Mouse (Mus musculus) myocyte (in vitro differentiated cells): ENCODE results near the gene Ipo11. TPM values are rescaled to one million over a fixed set of nuclear protein-coding genes. Genes with fewer than 3 reads are reported as not detected.

Experiments
- H3K27me3 ChIP-seq: one replicate; pipeline ENCODE4 v1.6.1; 2011; ENCODE audit not compliant: control insufficient read depth, insufficient read depth, insufficient read length
- H3K36me3 ChIP-seq: one replicate; pipeline ENCODE4 v1.6.1; 2011; ENCODE audit not compliant: control insufficient read depth, insufficient read depth
- H3K4me2 ChIP-seq: one replicate; pipeline ENCODE4 v1.6.1; 2011; ENCODE audit warnings: low read depth, control low read depth
- H3K4me3 ChIP-seq: one replicate; pipeline ENCODE4 v1.5.1; 2011; ENCODE audit warnings: mild to moderate bottlenecking, control low read depth, moderate library complexity
- H3K79me2 ChIP-seq: one replicate; pipeline ENCODE4 v1.6.1; 2011; ENCODE audit not compliant: control insufficient read depth, insufficient read depth
- H3ac ChIP-seq: one replicate; pipeline ENCODE4 v1.6.1; 2011; ENCODE audit not compliant: control insufficient read depth, insufficient read length
- CEBPB ChIP-seq: IDR thresholded peaks from 2 replicates; pipeline ENCODE4 v1.6.1; 2011; ENCODE audit warnings: mild to moderate bottlenecking, moderate library complexity; ENCODE audit not compliant: poor library complexity, insufficient read depth, severe bottlenecking
- E2F4 ChIP-seq: IDR thresholded peaks from one replicate; pipeline ENCODE4 v1.6.1; 2011; ENCODE audit warnings: mild to moderate bottlenecking, control low read depth, moderate library complexity; ENCODE audit not compliant: insufficient read depth
- MAX ChIP-seq: IDR thresholded peaks from one replicate; pipeline ENCODE4 v1.6.1; 2011; ENCODE audit warnings: low read depth, mild to moderate bottlenecking, control low read depth
- MYOG ChIP-seq, 3 experiments: IDR thresholded peaks; one replicate each; pipeline ENCODE4 v1.6.1; 2011; ENCODE audit warnings: control low read depth in 2 of 3, low read depth in 2 of 3, mild to moderate bottlenecking in 2 of 3; ENCODE audit not compliant: insufficient read length in 2 of 3, control insufficient read depth in 1 of 3, insufficient read depth in 1 of 3
- POLR2AphosphoS2 ChIP-seq: IDR thresholded peaks from one replicate; pipeline ENCODE4 v1.6.1; 2011; ENCODE audit warnings: low read depth, control low read depth; ENCODE audit not compliant: insufficient read length
- REST ChIP-seq: IDR thresholded peaks from one replicate; pipeline ENCODE4 v1.6.1; 2011; ENCODE audit warnings: mild to moderate bottlenecking, control low read depth, moderate library complexity; ENCODE audit not compliant: insufficient read depth, insufficient read length
- SRF ChIP-seq: IDR thresholded peaks from one replicate; pipeline ENCODE4 v1.6.1; 2011; ENCODE audit warnings: low read depth; ENCODE audit not compliant: control insufficient read depth, insufficient read length
- TCF12 ChIP-seq: IDR thresholded peaks from one replicate; pipeline ENCODE4 v1.6.1; 2011; ENCODE audit warnings: mild to moderate bottlenecking, control low read depth; ENCODE audit not compliant: poor library complexity, insufficient read depth, severe bottlenecking
- TCF3 ChIP-seq: IDR thresholded peaks from one replicate; pipeline ENCODE4 v1.6.1; 2011; ENCODE audit warnings: low read depth, control low read depth; ENCODE audit not compliant: insufficient read length
- USF1 ChIP-seq: IDR thresholded peaks from one replicate; pipeline ENCODE4 v1.6.1; 2011; ENCODE audit warnings: low read depth, mild to moderate bottlenecking, control low read depth, moderate library complexity
- polyA plus RNA-seq: library from polyadenylated mRNA; unstranded; fragments of >200 nt; fragmentation: generic; extraction: Trizol; gene quantifications from one replicate; pipeline ENCODE4 v1.2.1, GENCODE M21; 2012; ENCODE audit warnings: missing spikeins

Gene Ipo11
- polyA plus RNA-seq, 1 experiment, result 10.4 TPM

GRCm38 (mm10) chr13:106746823-106747222 lies 189.9 kb downstream of the Ipo11 start:
- TF ChIP-seq REST (no peak), CEBPB (no peak), SRF (no peak)
- H3K36me3 ChIP-seq, result no peaks in the 10 kb centered on the region
- H3K79me2 ChIP-seq, result no peaks in the 10 kb centered on the region

GRCm38 (mm10) chr13:106745201-106745600 lies 191.6 kb downstream of the Ipo11 start:
- H3K36me3 ChIP-seq, result no peaks in the 10 kb centered on the region
- H3K4me3 ChIP-seq, result no peak overlapping the region
- no peaks in the 10 kb centered on the region for H3K27me3 ChIP-seq
- TF ChIP-seq SRF (no peak), E2F4 (no peak), CEBPB (no peak), TCF12 (no peak), TCF3 (no peak), POLR2AphosphoS2 (no peak), MAX (no peak), REST (no peak), USF1 (no peak), MYOG (IDR thresholded peaks at IDR 0.05; ENCODE audit: control insufficient read depth in 1 of 3, insufficient read depth in 1 of 3, insufficient read length in 2 of 3, low read depth in 2 of 3) (no peak)
- no peaks in the 10 kb centered on the region for H3K79me2 ChIP-seq
- no peak overlapping the region for H3ac ChIP-seq
- no peak overlapping the region for H3K4me2 ChIP-seq

More at GRCm38 (mm10) chr13:106746823-106747222, 189.9 kb downstream of the Ipo11 start:
- H3ac ChIP-seq, result no peak overlapping the region
- H3K4me2 ChIP-seq, result no peak overlapping the region
- no peak overlapping the region for H3K4me3 ChIP-seq
- H3K27me3 ChIP-seq, result no peaks in the 10 kb centered on the region

Other genes starting within 250 kb of the Ipo11 start
- gene Dimt1, start 10.2 kb upstream of the Ipo11 start, polyA plus RNA-seq, result 11.9 TPM
- gene Kif2a, start 85.2 kb upstream of the Ipo11 start, polyA plus RNA-seq, result 14.9 TPM